Mouse (Mus musculus): ENCODE measurements around the gene Pin1. TPM values are rescaled to one million over a fixed set of nuclear protein-coding genes. Genes with fewer than 3 reads are reported as not detected.

The Pin1 gene
- total RNA-seq, 2 experiments from 2014 or later: 38.7 to 40.0 TPM

GRCm38 (mm10) chr9:20645121-20645520 is 6.8 kb upstream of the Pin1 start:
- intact Hi-C loops (cut with DNase I): loop anchor here (10.0 kb wide), 1 partner anchor 180 kb away; the partner anchor contains the start of gene Zfp26
- DNase-seq (ENCODE audit: extremely low spot score in 1 of 2, low spot score in 2 of 2): peak in 1 of 2 experiments; percentile 39

GRCm38 (mm10) chr9:20652260-20652658 is 364 bp downstream of the Pin1 start:
- no peak for DNase-seq (ENCODE audit: extremely low spot score in 1 of 2, low spot score in 2 of 2)
- intact Hi-C loops (cut with DNase I): no loop called here

GRCm38 (mm10) chr9:20653859-20654258 is 2.0 kb downstream of the Pin1 start:
- DNase-seq (ENCODE audit: extremely low spot score in 1 of 2, low spot score in 2 of 2): no peak
- intact Hi-C loops (cut with DNase I): no loop called here

DNA sequence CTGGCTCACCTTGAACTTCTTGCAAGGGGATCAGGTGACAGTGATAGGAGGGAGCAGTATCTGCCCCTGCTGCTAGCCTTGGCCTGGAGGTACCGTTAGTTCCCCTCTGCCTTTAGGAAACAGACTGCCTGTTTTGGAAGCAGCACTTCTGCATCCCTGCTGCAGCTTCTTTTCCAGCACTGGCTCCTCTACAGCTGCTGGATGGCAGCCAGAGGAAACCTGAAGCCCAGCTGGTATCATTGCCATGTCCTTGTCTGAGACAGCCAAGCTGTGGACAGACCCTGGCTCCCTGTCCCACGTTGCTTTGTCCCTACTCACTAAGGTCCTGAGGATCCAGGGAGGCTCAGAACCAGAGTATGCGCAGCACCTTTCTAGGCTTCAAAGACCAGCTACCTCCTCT is 5.7 kb downstream of the Pin1 start:
- intact Hi-C loops (cut with DNase I): no loop called here
- peak in 1 of 2 experiments; percentile 40 for DNase-seq (ENCODE audit: extremely low spot score in 1 of 2, low spot score in 2 of 2)

DNA sequence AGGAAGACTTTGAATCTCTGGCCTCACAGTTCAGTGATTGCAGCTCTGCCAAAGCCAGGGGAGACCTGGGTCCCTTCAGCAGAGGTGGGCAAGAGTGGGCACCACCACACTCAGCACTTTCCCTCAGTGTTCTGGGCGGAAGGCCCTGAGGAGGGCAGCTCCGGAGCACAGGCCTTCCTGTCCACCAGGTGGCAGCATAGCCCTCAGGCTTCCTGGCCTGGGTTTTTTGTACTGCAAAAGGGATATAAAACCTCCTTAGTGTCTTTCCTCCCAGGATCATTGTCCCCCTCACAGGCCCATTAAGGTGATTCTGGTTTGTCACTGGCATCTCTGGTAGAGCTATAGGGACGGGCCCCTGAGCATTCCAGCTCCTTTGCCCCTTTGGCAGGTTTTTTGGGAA is 10.4 kb downstream of the Pin1 start:
- intact Hi-C loops (cut with DNase I): loop anchor here (1.0 to 5.0 kb wide), 3 partner anchors 65 to 170 kb away; no protein-coding TSS in a partner anchor
- DNase-seq (ENCODE audit: extremely low spot score in 1 of 2, low spot score in 2 of 2): peak; percentile 63 to 83

DNA sequence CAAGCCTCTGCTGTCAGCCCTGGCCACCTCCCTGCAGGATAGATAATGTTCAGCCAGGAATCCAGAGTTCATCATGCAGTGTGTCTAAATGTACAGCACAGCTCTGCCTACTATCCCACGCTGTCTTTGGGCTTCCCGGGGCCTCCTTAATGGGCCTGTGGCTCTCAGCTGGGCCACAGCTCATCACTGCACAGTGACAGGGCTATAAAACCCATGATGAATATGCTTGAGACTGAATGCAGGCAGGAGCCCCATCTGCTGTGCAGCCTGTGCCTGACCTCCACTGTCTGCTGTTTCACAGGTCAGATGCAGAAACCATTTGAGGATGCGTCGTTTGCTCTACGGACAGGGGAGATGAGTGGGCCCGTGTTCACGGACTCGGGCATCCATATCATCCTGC is 11.0 kb downstream of the Pin1 start:
- intact Hi-C loops (cut with DNase I): loop anchor here (1.0 to 5.0 kb wide), 3 partner anchors 64 to 169 kb away; no protein-coding TSS in a partner anchor
- peak in 1 of 2 experiments; percentile 19 for DNase-seq (ENCODE audit: extremely low spot score in 1 of 2, low spot score in 2 of 2)

DNA sequence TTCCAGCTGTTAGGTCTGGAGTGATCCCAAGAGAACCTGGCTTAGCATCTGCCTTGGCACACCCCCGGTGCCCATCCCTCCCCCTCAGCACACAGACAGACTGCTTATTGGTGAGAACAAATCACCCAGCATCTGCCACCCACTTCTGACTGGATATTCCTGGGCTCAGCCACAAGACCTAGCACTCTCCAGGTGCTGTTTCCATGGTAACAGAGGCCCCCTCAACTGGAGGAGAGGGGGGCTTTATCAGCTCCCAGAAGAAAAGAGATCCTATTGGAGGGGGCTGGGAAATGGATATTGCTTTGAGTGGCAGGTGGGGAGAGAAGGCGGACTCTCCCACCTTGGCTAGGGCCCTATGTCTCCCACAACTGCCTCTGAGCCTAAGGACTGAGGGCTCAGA is 12.1 kb downstream of the Pin1 start:
- intact Hi-C loops (cut with DNase I): loop anchor here (5.0 kb wide), 2 partner anchors 78 to 168 kb away; no protein-coding TSS in a partner anchor
- peak; percentile 60 to 66 for DNase-seq (ENCODE audit: extremely low spot score in 1 of 2, low spot score in 2 of 2)

DNA sequence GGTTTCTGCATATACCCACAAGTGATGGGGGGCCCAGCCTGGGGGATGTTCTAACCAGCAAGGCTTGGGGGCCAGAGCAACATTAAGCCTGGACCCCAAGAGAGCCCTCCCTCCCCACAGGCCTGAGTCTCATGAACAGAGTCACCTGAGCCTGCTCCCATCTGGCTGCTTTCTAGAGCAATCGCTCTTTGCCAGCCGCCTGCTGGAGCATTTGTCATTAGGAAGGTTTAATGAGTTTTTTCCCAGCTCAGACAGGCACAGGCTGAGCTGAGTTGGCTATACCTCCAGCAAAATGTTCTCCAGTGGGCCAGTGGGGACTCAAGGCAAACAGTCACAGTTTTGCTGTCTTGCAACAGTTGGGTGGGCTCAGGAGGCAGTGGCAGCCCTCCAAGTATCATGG is 12.5 kb downstream of the Pin1 start:
- intact Hi-C loops (cut with DNase I): loop anchor here (5.0 kb wide), 2 partner anchors 78 to 168 kb away; no protein-coding TSS in a partner anchor
- peak in 1 of 2 experiments; percentile 38 for DNase-seq (ENCODE audit: extremely low spot score in 1 of 2, low spot score in 2 of 2)

- DNase-seq (ENCODE audit: extremely low spot score in 1 of 2, low spot score in 2 of 2): peak in 1 of 2 experiments; percentile 27
- intact Hi-C loops (cut with DNase I): loop anchor here (5.0 kb wide), 2 partner anchors 77 to 167 kb away; no protein-coding TSS in a partner anchor
These were observed 13.2 kb downstream of the Pin1 start for GRCm38 (mm10) chr9:20664982-20665637.

DNA sequence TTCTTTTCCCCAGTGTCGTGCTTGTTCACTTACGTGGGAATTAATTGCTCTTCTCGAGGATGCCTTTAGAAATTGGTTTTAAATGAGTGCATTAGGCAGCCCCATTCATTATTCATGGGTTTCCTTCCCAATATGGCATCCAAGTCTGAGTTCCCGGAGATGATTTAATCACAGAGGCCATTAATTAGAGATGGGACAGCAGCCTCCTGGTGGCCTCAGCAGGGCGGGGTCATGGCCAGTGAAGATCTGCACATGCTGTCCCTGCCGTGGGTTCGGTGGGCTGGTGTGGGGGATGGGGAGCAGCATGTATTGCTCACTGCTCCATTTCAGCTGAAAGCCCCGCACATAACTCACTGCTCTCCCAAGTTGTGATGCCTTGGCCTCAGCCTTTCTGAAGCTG is 14.0 kb downstream of the Pin1 start:
- intact Hi-C loops (cut with DNase I): no loop called here
- peak in 1 of 2 experiments; percentile 51 for DNase-seq (ENCODE audit: extremely low spot score in 1 of 2, low spot score in 2 of 2)

GRCm38 (mm10) chr9:20666510-20667034 is 14.7 kb downstream of the Pin1 start:
- DNase-seq (ENCODE audit: extremely low spot score in 1 of 2, low spot score in 2 of 2): peak in 1 of 2 experiments; percentile 26
- intact Hi-C loops (cut with DNase I): no loop called here

GRCm38 (mm10) chr9:20668065-20668464 is 16.2 kb downstream of the Pin1 start:
- intact Hi-C loops (cut with DNase I): no loop called here
- DNase-seq (ENCODE audit: extremely low spot score in 1 of 2, low spot score in 2 of 2): peak in 1 of 2 experiments; percentile 36

- peak in 1 of 2 experiments; percentile 55 for DNase-seq (ENCODE audit: extremely low spot score in 1 of 2, low spot score in 2 of 2)
- intact Hi-C loops (cut with DNase I): no loop called here
These were observed 20.2 kb downstream of the Pin1 start for GRCm38 (mm10) chr9:20672047-20672446.

GRCm38 (mm10) chr9:20677892-20678291 is 26.0 kb downstream of the Pin1 start:
- no peak for DNase-seq (ENCODE audit: extremely low spot score in 1 of 2, low spot score in 2 of 2)
- intact Hi-C loops (cut with DNase I): no loop called here

DNA sequence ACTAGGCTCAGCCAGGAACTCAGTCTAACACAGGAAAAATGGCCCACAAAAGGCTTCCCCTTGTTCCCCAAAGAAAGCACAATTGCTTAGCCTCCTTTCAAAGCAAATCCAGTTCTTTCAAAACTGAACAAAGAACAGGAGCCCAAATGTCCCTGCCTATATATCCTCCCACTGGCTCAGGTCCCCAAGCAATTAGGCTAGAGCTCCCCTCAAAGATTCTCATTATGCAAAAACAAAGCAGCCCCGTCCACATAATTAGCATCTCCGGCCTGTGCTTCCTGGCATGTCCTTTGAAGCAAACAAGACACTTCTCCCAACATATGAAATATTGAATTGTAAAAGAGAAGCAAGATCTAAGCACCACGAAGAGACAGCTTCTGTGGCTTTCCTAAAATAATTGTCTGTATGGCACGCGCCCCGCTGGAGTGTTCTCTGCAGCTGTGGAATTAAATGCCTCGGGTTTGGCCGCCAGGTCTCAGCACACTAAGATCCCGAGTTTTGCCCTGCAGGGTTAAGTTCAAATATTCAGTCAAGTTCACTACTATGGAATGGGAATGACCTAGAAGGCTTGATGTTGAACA is 28.6 kb downstream of the Pin1 start:
- no peak for DNase-seq (ENCODE audit: extremely low spot score in 1 of 2, low spot score in 2 of 2)
- intact Hi-C loops (cut with DNase I): loop anchor here (5.0 kb wide), 1 partner anchor 47 kb away; no protein-coding TSS in a partner anchor

- intact Hi-C loops (cut with DNase I): loop anchor here (5.0 kb wide), 1 partner anchor 46 kb away; no protein-coding TSS in a partner anchor
These were observed 29.9 kb downstream of the Pin1 start for GRCm38 (mm10) chr9:20681546-20682388.

DNA sequence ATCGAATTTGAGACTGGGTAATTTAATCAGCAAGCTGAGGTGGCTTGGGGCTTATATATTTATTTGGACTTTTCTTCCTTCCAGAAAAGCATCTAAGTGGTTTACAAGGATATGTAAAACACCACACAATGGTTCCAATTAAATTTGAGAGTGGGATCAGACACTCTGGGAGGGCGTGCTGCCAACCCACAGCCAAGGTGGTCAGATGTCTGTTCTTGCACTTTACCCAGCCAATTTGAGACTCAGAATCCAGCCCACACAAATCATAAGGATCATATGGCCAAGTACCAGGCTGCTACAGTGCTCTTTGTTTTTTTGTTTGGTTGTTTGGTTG is 30.5 kb downstream of the Pin1 start:
- DNase-seq (ENCODE audit: extremely low spot score in 1 of 2, low spot score in 2 of 2): no peak
- intact Hi-C loops (cut with DNase I): loop anchor here (5.0 kb wide), 1 partner anchor 45 kb away; no protein-coding TSS in a partner anchor

More at GRCm38 (mm10) chr9:20681546-20682388, 29.9 kb downstream of the Pin1 start:
- DNase-seq (ENCODE audit: extremely low spot score in 1 of 2, low spot score in 2 of 2): no peak

DNA sequence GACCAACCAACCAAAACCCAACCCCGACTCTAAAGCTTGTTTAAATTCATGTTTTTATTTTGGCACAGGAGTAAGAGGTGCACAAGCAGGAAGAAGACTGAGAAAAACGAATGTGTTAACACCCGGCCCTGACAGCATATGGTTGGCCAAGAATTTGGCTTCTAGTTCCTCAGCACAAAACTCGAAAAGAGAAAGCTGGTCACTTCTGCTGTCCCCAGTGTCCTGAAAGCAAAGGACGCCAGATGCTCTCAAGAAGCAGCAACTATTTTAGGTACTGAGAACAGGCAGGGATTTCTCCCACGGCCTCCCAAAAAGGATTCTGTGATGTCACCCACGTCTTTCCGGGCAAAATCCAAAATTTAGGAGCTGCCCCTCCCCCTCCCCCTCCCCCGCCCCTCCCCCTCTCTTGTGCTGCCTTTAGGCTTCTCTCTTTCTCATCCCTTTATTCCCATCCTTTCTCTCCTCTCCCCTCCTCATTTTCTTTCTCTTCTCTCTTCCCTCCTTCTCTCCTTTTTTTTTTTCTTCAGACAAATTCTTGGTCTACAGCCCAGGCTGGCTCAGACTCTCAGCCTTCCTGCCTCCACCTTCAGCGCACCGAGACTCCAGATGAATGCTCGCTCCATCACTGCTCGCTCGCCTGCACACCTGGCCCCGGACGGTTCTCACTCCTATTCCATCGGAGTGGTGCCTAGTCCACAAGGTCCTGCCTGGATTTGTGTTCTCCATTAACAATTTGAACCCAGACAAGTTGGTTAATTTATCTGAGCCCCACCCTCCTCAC is 33.4 kb downstream of the Pin1 start:
- peak; percentile 37 to 70 for DNase-seq (ENCODE audit: extremely low spot score in 1 of 2, low spot score in 2 of 2)

More for the DNA sequence above, 33.4 kb downstream of the Pin1 start:
- intact Hi-C loops (cut with DNase I): no loop called here

All from left cerebral cortex, postnatal 10 days (tissue).